Mouse (Mus musculus) cerebellum, adult 9-11 months (tissue): Measurements from ENCODE around the gene Rpl18a.
A peak's percentile ranks its signal among the peaks of the same experiment; 100 is the strongest.

ENCODE experiments used
- DNase-seq: peaks from one replicate; pipeline ENCODE4 v3.0.0; 2022

Gene Rpl18a

DNA sequence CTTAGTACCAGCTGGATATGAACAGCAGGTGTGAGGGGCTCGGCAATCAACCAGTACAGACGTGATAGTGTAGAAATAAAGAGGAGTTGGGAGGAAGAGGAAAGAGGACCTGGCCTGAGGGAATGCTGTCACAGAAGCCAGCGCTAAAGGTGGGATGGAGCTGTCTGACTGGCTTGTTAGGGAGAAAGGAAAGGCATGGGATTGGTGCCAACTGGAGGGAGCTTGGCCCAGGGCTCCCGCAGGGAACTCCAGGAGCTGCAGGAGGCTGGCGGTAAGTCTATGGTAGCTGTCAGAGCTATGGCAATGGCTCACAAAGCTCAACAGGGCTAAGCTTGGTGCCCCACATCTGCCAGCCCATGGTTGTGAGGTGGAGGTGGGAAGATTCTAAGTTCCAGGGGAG lies 5.0 kb upstream of the Rpl18a start:
- DNase-seq, result no peak

DNA sequence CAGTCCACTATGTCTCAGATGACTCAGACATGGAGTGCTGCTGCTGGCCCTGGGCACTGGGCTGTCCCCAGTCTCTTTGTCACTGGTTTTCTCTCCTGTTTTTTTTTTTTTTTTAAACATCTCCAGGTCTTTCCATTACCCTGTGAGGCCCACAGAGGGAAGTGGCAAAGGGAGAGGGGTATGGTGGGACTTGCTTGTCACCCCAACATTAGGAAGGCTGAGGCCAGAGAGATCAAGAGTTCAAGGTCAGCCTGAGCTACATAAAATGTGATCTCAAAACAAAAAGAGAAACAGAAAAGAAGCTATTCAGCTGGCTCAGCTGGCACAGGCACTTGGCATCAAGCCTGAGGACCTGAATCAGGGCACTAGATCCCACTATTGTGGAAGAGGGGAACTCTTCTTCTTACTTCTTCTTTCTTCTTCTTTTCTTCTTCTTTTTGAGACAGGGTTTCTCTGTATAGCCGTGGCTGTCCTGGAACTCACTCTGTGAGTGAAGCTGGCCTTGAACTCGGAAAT lies 3.7 kb upstream of the Rpl18a start:
- DNase-seq, result no peak

DNA sequence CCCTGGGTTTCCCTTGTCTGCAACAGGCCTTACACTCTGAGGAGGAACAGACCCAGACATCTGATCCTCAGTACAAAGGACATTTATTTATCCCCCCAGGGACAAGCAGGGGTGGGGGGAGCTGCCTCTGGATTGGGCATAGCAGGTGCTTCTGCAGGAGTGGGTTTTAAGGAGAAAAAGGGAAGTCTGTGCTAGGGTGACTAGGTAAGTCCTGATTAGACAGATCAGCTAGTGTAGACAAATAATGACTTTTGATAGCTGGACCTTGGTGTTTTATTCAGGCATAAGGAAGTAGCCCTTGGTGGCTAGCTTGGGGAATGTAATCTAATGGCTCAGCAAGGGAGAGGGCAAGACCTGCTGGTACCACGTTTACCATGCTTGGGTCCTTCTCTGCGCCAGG lies 2.0 kb upstream of the Rpl18a start:
- DNase-seq, result peak; percentile 48

DNA sequence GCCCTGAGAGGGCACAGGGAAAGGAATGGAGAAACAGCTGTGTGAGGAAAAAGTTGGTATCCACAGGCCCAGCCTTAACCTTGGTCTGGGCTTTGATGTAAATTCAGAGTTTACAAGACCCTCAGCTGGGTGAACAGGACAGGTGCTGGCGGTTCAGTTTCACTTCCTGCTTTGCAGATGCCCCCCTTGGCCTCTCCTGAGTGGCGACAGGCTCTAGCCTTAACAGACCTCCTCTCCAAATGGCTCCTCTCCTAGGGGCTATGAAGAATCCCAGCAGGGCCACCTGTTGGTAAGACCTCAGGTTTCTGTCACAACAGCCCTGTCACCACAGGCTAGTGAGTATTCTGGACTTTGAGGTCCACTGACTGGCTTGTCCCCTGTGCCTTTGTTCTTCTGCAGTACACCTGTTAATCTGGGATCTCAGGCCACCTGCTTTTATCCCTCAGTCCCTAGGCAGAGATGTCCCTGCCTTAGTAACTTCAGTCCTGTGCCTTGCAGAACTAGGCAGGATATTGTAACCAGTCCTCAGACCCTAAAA lies 1.5 kb upstream of the Rpl18a start:
- peak; percentile 67 for DNase-seq

DNA sequence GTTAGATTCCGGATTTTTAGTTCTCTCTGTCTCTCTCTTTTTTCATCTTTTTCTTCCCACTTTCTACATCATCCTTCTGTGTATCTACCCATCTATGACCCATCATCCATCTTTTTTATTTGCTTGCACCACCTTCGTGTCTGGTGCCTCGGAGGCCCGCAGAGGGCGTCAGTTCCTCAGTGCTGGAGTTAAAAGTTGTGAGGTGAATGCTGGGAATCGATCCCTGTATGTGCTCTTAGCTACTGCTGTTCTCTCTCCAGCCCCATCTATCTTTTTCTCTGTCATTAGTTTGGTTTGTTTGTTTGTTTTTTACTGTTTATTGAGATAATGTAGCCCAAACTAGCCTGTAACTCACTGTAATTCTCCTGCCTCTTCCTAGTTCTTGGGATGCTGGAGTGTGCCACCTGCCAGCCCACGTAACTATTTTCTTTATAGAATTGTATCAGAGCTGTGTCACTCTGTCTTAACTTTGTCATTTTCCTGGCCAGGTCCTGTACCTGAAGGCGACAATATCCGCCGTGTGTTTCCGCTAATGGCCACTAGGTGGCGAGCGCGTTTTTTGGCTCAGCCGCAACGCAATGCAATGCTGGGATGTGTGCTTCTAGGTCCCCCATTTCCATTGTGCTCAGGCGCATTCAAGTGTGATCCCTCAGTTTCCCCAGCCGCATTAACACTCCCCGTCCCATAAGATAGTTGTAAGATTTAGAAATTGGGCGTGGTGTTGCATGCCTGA lies 635 bp upstream of the Rpl18a start:
- DNase-seq, result peak; percentile 89

DNA sequence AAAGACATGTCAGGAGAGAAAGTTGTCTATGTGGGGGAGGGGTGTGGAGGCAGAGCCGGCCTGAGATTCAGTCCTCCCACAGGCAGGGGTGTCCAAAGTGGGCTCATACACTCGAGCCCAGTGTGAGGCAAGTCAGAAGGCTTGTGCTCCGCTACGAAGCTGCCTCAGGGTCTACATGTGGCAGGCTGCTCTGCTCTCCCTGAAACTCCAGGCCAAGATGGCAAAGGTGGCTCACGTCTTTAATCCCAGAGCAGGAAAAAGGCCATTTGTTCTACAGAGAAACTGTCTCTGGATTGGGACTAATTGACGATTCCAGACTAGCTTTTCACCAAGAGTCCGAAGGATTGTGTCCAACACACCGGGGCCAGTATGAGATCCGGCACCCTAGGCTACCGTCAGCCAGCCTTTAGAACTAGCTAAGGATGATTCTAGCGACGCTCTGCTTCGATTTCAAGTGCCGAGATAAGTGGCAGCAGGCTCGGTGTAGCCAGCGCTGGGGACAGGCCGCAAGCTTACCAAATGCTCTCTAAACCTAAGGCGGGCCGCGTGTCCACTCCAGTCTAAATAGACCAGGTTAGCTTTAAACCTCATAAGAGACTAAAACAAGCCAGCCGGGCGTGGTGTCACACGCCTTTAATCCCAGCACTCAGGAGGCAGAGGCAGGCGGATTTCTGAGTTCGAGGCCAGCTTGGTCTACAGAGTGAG lies 744 bp downstream of the Rpl18a start:
- DNase-seq, result peak; percentile 63

DNA sequence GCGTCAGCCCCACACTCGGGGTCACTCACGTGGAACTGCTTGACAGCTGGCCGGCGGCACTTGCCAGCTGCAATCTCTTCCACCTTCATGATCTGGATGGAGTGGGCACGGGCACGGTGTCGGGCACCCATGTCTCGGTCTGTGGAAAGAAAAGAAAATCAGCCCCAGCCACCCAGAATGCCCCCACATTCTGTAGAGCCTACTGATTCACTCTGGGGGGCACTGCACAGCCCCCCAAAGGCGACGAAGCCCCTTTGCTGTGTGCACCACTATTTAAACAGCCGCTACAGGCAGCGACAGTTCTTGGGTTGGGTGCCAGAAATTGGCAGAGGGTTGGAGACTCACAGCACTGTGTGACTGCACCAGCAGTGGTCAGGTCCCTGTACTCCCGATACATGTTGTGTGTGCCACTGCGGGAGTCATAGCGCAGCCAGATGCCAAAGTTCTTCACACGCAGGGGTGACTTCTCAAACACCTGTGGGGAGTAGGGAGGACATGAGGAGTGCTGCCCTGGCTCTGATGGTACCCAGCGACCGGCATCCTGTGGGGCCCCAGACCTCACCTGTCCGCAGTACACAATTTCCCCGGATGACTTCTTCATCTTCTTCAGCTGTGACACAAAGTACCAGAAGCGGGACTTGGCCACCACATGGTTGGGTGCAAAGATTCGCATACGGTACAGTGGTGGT lies 1.5 kb downstream of the Rpl18a start:
- DNase-seq, result peak; percentile 64

DNA sequence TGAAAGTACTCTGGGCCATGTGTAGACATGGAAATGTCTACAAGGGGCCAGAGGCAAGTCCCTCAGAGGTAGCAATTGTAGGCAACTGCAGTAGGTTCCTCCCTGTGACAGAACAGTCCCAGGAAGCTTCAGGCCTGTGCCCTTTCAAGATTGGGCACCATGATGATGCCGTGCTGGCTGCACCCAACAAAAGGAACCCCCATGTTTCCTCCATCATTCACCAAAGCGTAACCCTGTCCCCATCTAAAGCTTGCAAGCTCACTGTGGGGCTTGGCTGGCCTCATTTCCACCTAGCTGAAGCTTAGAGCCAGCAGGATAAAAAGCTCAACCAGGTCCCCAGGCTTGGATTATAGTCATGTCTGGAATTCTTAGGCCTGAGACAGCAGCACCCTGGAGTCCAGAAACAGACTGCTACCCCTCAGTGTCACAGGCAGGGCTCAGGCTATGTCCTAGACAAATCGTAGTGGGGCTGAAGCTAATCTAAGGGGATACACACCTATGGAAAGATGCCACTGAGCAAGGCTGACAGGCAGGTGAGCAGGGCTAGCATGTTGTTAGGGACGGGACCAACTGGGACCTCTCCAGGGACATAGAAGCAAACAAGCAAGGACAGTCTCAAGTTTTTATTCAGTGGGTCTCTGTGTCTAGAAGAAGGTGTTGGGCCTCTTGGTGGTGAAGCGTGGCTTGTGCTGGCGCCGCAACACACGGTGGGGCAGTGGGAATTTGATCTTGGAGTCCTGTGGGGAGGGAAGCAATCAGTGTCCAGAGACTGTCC lies 2.3 kb downstream of the Rpl18a start:
- no peak for DNase-seq

DNA sequence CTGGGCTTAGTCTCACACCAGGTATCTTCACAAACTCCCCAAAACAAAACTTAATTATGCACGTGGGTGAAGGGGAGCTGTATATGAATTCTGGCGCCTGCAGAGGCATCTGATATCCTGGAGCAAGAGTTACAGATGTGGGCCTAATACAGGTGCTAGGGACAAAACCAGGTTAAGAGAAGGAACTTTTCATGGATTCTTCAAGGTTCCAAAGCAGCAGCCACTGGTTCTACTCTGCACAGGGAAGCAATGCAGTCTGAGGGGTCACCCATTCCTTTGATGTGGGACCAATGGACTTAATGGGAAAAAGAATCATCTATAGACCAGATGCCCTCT lies 2.9 kb downstream of the Rpl18a start:
- no peak for DNase-seq

DNA sequence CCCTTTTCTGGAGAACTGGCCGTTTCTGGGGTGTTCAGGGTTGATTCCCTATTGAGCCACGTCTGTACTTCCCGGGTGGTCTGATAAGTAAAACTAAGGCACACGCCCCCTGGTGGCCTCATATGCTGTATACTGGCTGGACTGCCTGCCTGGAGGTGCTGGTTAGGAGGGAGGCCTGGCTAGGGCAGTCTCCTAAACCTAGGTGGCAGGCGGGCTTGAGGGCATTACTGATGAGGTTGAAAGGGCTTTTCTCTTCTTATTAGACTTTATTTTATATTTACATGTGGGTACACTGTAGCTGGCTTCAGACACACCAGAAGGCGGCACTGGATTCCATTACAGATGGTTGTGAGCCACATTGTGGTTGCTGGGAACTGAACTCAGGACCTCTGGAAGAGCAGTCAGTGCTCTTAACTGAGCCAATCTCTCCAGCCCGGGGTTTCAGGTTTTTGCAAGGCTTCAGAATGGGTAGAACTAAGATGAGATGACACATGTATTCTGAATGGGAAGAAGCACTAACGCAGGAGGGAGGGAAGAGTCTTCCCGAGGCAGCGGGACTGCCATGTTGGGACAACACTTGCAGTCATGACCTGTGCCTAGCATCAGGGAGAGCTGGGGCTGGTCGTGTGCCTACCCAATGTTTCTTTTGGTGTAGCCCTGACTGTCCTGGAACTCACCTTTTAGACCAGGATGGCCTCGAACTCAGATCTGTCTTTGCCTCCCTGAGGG lies 3.4 kb downstream of the Rpl18a start:
- peak; percentile 69 for DNase-seq

DNA sequence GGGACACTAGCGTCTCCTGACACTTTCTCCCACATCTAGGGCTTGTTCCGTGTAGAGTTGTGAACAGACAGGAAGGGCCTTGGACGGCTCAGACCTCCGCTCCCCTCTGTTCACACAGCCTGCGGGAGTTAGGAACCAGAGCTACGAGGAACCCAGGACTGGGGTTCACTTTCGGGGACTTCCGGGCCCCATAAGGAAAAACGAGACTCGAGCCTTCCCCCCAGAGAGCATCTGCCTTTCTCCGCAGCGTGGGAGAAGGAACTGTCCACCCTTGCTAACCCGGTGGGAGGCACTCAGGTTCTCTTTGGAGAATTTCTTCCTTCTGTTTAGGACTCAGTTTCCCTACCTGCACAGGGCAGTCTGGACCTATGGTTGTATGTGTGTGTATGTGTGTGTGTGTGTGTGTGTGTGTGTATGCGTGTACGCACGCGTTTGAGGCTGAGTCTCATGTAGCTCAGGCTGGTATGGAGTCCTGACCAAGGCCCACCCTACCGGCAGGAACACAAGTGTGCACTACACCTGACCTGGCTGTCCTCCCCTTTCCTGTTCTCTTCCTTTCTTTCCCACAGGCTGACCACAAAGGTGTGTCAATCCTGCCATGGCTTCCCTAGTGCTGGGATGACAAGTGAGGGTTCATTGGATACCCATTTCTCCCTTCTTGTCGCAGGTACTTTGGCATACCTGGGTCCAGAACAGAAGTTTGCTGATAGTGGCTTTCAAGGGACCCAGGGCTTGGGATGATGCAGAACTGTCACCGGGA lies 4.1 kb downstream of the Rpl18a start:
- peak; percentile 25 for DNase-seq

DNA sequence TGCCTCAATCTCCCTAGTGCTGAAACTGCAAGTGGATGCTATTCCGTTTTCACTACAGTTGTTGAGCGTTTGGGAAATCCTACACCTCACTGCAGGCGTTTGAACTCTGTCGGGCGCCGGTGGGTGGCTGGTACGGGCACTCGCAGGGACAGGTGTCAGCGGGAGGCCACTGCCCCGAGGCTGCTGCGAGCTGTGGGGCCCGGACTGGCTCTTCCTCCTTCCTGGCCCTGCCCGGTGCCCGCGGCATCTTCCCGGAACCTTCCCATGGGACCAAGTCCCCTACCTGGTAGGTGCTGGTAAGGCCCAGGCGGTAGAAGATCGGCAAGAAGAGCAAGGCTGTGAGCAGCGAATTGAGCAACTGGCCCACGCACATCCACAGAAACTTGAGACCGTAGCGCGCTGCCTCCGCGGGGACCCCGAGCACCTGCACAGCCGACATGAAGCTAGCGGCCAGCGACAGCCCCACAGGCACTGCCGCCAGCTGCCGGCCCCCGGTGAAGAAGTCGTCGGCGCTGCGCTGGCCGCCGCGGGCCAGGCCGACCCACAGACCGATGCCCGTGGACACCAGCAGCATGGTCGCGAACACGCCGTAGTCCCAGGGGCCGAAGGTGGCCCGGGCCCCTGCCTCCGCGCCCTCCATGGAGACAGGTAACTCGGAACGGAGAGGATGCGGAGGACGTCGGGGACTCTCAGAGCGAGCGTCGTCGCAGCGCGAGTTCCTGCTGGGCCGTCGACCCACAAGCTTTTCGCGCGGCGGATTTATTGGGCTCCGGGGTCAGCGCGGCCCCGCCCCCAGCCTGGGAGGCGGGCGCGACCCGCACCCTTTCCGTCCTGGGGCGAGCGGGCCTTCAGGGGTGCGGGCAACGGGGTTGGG lies 5.0 kb downstream of the Rpl18a start, which contains the start of gene Slc5a5:
Gene Slc5a5, minus strand, starts transcription at position 736 of the 874 bp plus-strand sequence.
- peak; percentile 40 for DNase-seq

DNA sequence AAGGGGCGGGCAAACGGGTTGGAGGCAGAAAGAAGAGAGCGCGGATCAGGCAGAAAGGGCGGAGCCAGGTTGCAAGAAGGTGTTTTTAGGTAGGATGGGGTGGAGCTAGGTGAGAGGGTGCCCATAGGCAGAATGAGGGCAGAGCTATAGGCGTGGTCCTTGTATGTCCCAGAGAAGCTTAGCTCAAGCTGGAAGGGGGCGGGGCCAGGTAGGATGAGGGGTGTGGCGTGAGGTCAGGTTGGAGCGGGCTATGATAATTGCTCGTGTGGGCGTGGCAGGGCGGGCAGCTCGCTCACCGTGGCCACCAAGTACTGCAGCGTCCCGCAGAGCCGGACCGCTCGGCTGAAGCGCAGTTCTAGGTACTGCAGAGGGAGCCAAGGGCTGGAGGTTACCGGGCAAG lies 5.9 kb downstream of the Rpl18a start:
- DNase-seq, result peak; percentile 53

DNA sequence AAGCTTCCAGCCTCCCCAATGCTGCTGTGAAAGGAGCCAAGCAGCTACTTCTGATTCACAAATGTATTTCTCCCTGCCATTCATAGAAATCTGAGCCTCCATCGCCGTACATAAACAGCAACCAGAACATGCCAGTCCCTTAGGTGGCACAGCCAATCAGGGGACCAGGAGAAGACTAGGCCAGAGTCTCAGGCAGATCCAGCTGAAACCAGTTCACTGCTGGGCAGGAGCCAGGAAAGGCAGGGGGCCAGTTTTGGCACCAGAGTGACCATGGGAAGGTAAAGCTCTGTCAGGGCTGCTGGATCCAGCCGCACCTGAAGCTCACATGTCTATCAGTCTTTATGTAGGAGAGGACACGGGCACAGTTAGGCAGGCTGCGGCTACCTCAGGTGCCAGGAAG lies 6.6 kb downstream of the Rpl18a start:
- DNase-seq, result no peak

DNA sequence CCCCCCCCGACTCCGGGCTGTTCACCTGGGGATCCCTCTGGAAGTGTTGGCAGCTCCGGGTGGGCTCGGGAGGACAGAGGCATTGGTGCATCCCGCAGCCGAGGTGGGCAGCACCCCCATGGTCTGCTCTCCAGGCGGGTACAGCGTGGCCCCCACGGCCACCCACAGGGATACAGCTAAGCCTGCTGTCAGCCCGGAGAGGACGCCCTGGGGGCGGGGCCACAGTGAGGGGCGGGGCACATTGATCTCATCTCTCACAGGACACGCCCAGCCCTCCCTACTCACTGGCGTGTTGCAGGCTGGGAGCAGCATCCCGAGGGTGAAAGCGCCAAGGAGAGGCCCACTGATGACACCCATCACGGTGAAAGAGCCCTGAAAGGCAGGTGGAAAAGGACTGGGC lies 9.5 kb downstream of the Rpl18a start:
- DNase-seq, result peak; percentile 54

DNA sequence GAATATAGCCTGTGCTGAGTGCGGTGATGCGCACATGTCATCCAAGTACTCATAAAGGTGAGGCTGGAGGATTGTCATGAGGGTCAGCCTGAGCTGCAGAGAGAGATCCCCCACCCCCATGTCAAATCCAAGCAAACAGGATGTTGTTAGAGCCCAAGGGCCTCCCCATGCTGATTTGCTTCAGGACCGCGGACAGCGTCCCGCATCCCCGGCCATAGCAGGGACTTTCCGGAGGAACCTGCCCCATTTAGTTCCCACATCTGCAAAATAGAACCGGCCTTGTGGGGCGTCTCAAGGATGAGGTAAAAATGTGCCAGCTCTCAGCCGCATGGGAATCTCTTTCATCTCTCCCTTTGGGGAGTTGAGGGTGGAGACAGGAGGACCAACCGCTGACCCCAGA lies 11.6 kb downstream of the Rpl18a start:
- DNase-seq, result no peak

DNA sequence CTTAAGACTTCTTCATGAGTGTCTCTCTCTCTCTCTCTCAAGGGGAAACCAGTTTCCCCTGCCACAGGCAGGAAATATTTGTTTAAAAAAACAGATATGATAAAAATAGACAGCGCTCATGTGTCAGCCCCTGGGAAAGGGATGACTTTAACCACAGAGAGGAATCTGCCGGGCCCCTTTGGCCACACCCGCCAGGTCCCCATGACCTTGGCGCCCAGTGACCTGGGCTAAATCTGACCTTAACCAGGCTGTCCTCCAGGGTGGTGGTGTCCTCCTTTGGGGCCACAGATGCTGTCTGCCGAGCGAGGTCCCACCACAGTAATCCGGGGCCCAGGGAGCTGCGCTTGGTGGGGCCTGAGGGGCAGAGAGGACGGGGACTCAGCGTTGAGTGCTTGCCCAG lies 12.5 kb downstream of the Rpl18a start:
- no peak for DNase-seq

DNA sequence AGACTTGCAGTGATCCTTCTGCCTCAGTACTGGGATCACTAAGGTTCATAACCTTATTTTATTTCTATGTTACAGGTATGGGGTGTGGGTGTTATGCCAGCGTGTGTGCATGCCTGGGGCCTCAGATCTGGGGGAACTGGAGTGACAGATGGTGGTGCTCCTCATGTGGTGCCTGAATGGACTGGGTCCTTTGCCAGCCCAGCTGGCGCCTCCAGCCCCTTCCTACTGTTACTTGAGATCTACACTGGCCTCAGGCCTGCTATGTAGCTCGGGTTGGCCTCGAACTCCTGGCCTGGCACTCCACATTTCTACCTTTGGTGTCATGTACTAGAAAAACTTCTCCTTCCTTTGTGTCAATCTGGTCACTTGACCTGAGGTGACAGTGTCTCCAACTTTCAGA lies 13.0 kb downstream of the Rpl18a start:
- DNase-seq, result peak; percentile 66

DNA sequence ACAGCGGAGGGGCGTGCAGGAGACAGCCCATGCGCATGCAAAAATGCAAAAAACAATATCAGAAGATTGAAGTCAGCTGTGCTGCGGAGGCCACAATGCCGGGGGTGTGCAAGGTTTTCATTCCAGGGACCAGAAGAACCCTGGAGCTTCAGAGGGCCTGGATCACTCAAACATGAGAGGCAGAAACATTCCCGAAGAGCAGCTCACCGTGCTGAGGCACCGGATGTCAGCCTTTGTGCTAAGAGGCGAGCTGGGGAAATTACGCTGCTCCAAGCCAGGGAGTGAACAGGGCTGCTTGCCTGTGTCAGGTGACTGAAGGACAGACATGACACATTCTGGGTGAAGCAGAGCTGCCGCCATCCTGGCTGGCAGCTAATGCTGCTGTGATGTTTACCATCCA lies 16.7 kb downstream of the Rpl18a start:
- peak; percentile 67 for DNase-seq

DNA sequence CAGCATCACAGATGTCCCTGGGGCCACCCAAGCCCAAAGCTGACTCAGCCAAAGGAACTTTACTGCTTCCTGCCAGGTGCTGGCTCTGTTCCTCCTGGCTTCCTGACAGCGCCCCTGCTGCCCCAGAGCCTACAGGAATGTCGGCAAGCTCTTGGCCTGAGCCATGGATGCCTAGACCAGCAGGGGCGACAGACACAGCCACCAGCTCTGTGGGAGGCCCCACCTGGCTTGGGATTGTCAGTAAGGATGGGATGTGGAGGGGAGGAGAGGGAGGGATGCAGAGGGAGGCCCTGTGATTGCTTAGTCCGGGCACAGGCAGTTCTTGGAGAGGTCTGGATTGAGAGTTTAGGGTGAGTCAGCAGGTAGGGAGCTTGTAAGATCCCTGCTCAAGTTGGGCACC lies 17.1 kb downstream of the Rpl18a start:
- peak; percentile 97 for DNase-seq
